Mouse (Mus musculus): ENCODE data around the gene Mpzl2. TPM values are rescaled to one million over a fixed set of nuclear protein-coding genes. Genes with fewer than 3 reads are reported as not detected.
A peak's percentile ranks its signal among the peaks of the same experiment; 100 is the strongest.
"Not testable (repeated sequence)": the region's sequence is repeated elsewhere in the genome, so short reads cannot be mapped to it uniquely, and the experiment has no call there.

Mpzl2 gene
- polyA plus RNA-seq, 1 experiment from 2014 or later, result 19.7 TPM

GRCm38 (mm10) chr9:45037803-45038202 lies 1.8 kb upstream of the Mpzl2 start:
- not testable (repeated sequence) for H3K9me3 ChIP-seq; ATAC-seq (ENCODE audit: low FRiP score, low read depth); H3K27ac ChIP-seq; H3K4me3 ChIP-seq; H3K9ac ChIP-seq; H3K36me3 ChIP-seq; H3K4me2 ChIP-seq (replicated peaks)
- Histone ChIP-seq H3K4me1 (peaks cover 27% of the 10 kb centered on the region), H3K27me3 (peaks cover 42% of the 10 kb centered on the region)
- 83% methylated on average over 1 of the region's 1 CpGs for WGBS

GRCm38 (mm10) chr9:45040066-45040845 lies 657 bp downstream of the Mpzl2 start:
- 14% methylated on average over 14 of the region's 14 CpGs for WGBS

GRCm38 (mm10) chr9:45041131-45041838 lies 1.7 kb downstream of the Mpzl2 start:
- H3K9me3 ChIP-seq, result no peaks in the 10 kb centered on the region
- no peak overlapping the region for H3K9ac ChIP-seq
- no peaks in the 10 kb centered on the region for H3K36me3 ChIP-seq
- peaks cover 37% of the 10 kb centered on the region for H3K4me1 ChIP-seq
- WGBS, result 34% methylated on average over 17 of the region's 17 CpGs
- H3K27me3 ChIP-seq, result peaks cover 50% of the 10 kb centered on the region
- no peak overlapping the region for H3K27ac ChIP-seq
- H3K4me2 ChIP-seq (replicated peaks), result peak overlapping the region; percentile 45
- H3K4me3 ChIP-seq, result 0 out of 2 replicates have a peak overlapping the region, but pooled peaks have one; percentile 4
- peak; percentile 36; the same call in 1 of the 2 replicates for ATAC-seq (ENCODE audit: low FRiP score, low read depth)

More at GRCm38 (mm10) chr9:45040066-45040845, 657 bp downstream of the Mpzl2 start:
- Histone ChIP-seq H3K9ac (no peak overlapping the region), H3K36me3 (no peaks in the 10 kb centered on the region), H3K4me1 (peaks cover 37% of the 10 kb centered on the region), H3K27ac (no peak overlapping the region), H3K4me3 (no peak overlapping the region), H3K27me3 (peaks cover 50% of the 10 kb centered on the region), H3K4me2 (replicated peaks) (peak overlapping the region; percentile 45), H3K9me3 (no peaks in the 10 kb centered on the region)
- no peak for ATAC-seq (ENCODE audit: low FRiP score, low read depth)

- Histone ChIP-seq H3K4me1 (peaks cover 37% of the 10 kb centered on the region), H3K4me2 (replicated peaks) (peak overlapping the region; percentile 77), H3K9me3 (no peaks in the 10 kb centered on the region), H3K4me3 (peak overlapping the region; percentile 50), H3K36me3 (no peaks in the 10 kb centered on the region), H3K27ac (peak overlapping the region; percentile 67), H3K9ac (peak overlapping the region; percentile 62), H3K27me3 (peaks cover 47% of the 10 kb centered on the region)
- ATAC-seq (ENCODE audit: low FRiP score, low read depth), result peak; percentile 84
- WGBS, result 3% methylated on average over 20 of the region's 20 CpGs
Measured at GRCm38 (mm10) chr9:45042056-45042720, 2.6 kb downstream of the Mpzl2 start.

GRCm38 (mm10) chr9:45042947-45043346 lies 3.3 kb downstream of the Mpzl2 start:
- Histone ChIP-seq H3K4me1 (peaks cover 37% of the 10 kb centered on the region), H3K9ac (peak overlapping the region; percentile 62), H3K36me3 (no peaks in the 10 kb centered on the region), H3K4me2 (replicated peaks) (peak overlapping the region; percentile 77), H3K4me3 (peak overlapping the region; percentile 50), H3K27ac (no peak overlapping the region), H3K27me3 (peaks cover 47% of the 10 kb centered on the region), H3K9me3 (no peaks in the 10 kb centered on the region)
- ATAC-seq (ENCODE audit: low FRiP score, low read depth), result no peak
- WGBS, result under 1% methylated on average over 10 of the region's 10 CpGs

- no peak overlapping the region for H3K27ac ChIP-seq
Measured at GRCm38 (mm10) chr9:45046973-45047372, 7.4 kb downstream of the Mpzl2 start.

GRCm38 (mm10) chr9:45048511-45048910 lies 8.9 kb downstream of the Mpzl2 start:
- Histone ChIP-seq H3K4me1 (peaks cover 3% of the 10 kb centered on the region), H3K27ac (no peak overlapping the region), H3K4me2 (replicated peaks) (no peak overlapping the region), H3K9ac (no peak overlapping the region), H3K9me3 (no peaks in the 10 kb centered on the region), H3K4me3 (no peak overlapping the region), H3K36me3 (no peaks in the 10 kb centered on the region), H3K27me3 (peaks cover 7% of the 10 kb centered on the region)
- no peak for ATAC-seq (ENCODE audit: low FRiP score, low read depth)
- WGBS, result 35% methylated on average over 4 of the region's 4 CpGs

More at GRCm38 (mm10) chr9:45046973-45047372, 7.4 kb downstream of the Mpzl2 start:
- ATAC-seq (ENCODE audit: low FRiP score, low read depth), result no peak
- 88% methylated on average over 16 of the region's 16 CpGs for WGBS
- no peak overlapping the region for H3K4me3 ChIP-seq
- no peaks in the 10 kb centered on the region for H3K9me3 ChIP-seq
- H3K4me1 ChIP-seq, result peaks cover 18% of the 10 kb centered on the region
- no peaks in the 10 kb centered on the region for H3K36me3 ChIP-seq
- H3K27me3 ChIP-seq, result peaks cover 16% of the 10 kb centered on the region
- H3K9ac ChIP-seq, result no peak overlapping the region
- H3K4me2 ChIP-seq (replicated peaks), result no peak overlapping the region

GRCm38 (mm10) chr9:45049731-45050130 lies 10.1 kb downstream of the Mpzl2 start:
- Histone ChIP-seq H3K4me2 (replicated peaks) (no peak overlapping the region), H3K9me3 (no peaks in the 10 kb centered on the region), H3K4me1 (no peaks in the 10 kb centered on the region), H3K4me3 (no peak overlapping the region), H3K36me3 (no peaks in the 10 kb centered on the region), H3K9ac (no peak overlapping the region), H3K27me3 (no peaks in the 10 kb centered on the region), H3K27ac (no peak overlapping the region)
- 86% methylated on average over 1 of the region's 1 CpGs for WGBS
- no peak for ATAC-seq (ENCODE audit: low FRiP score, low read depth)

- H3K4me3 ChIP-seq, result no peak overlapping the region
- ATAC-seq (ENCODE audit: low FRiP score, low read depth), result no peak
- H3K27ac ChIP-seq, result no peak overlapping the region
- no peak overlapping the region for H3K9ac ChIP-seq
- H3K9me3 ChIP-seq, result no peaks in the 10 kb centered on the region
- no peak overlapping the region for H3K4me2 ChIP-seq (replicated peaks)
- WGBS, result 86% methylated on average over 2 of the region's 2 CpGs
- no peaks in the 10 kb centered on the region for H3K36me3 ChIP-seq
- H3K27me3 ChIP-seq, result no peaks in the 10 kb centered on the region
- H3K4me1 ChIP-seq, result no peaks in the 10 kb centered on the region
Measured at GRCm38 (mm10) chr9:45050301-45050700, 10.7 kb downstream of the Mpzl2 start.

- Histone ChIP-seq H3K9me3 (no peaks in the 10 kb centered on the region), H3K27ac (peak within 1 kb of the TSS; percentile 95)
- WGBS, result under 1% methylated on average over 33 of the region's 33 CpGs
Measured at GRCm38 (mm10) chr9:45055082-45055713, 15.6 kb downstream of the Mpzl2 start, which contains the start of gene Mpzl3. Mpzl3 (plus strand) TSS chr9:45055186.

GRCm38 (mm10) chr9:45058304-45058940 lies 18.8 kb downstream of the Mpzl2 start:
- Histone ChIP-seq H3K4me2 (replicated peaks) (no peak overlapping the region), H3K9ac (no peak overlapping the region), H3K27ac (no peak overlapping the region), H3K36me3 (no peaks in the 10 kb centered on the region), H3K4me3 (no peak overlapping the region), H3K9me3 (no peaks in the 10 kb centered on the region), H3K4me1 (no peaks in the 10 kb centered on the region), H3K27me3 (peaks cover 3% of the 10 kb centered on the region)
- ATAC-seq (ENCODE audit: low FRiP score, low read depth), result no peak
- 24% methylated on average over 5 of the region's 5 CpGs for WGBS

More at GRCm38 (mm10) chr9:45055082-45055713, 15.6 kb downstream of the Mpzl2 start, which contains the start of gene Mpzl3:
- ATAC-seq (ENCODE audit: low FRiP score, low read depth), result peak; percentile 96
- Histone ChIP-seq H3K27me3 (peaks cover 3% of the 10 kb centered on the region), H3K4me3 (peak within 1 kb of the TSS; percentile 64), H3K36me3 (no peaks in the 10 kb centered on the region), H3K4me2 (replicated peaks) (peak within 1 kb of the TSS; percentile 69), H3K9ac (peak within 1 kb of the TSS; percentile 65), H3K4me1 (no peaks in the 10 kb centered on the region)

Measured in limb, embryonic 13.5 days (tissue).